Mouse (Mus musculus): ENCODE measurements around the gene Tnr.

Gene Tnr

GRCm38 (mm10) chr1:159632558-159632957, 109.0 kb downstream of the Tnr start:
- no peak for DNase-seq

GRCm38 (mm10) chr1:159639408-159639807, 115.8 kb downstream of the Tnr start:
- no peak for DNase-seq

- no peak for DNase-seq
Observed at GRCm38 (mm10) chr1:159645719-159646118, 122.2 kb downstream of the Tnr start.

- DNase-seq = no peak
Observed at GRCm38 (mm10) chr1:159650486-159650885, 126.9 kb downstream of the Tnr start.

- no peak for DNase-seq
Observed at GRCm38 (mm10) chr1:159655241-159655640, 131.7 kb downstream of the Tnr start.

- no peak for DNase-seq
Observed at GRCm38 (mm10) chr1:159657856-159658542, 134.4 kb downstream of the Tnr start.

- DNase-seq = no peak
Observed at GRCm38 (mm10) chr1:159660620-159661501, 137.3 kb downstream of the Tnr start.

GRCm38 (mm10) chr1:159664496-159664895, 140.9 kb downstream of the Tnr start:
- DNase-seq = no peak

GRCm38 (mm10) chr1:159664945-159665344, 141.4 kb downstream of the Tnr start:
- no peak for DNase-seq

GRCm38 (mm10) chr1:159670629-159671150, 147.1 kb downstream of the Tnr start:
- no peak for DNase-seq

GRCm38 (mm10) chr1:159671181-159671580, 147.6 kb downstream of the Tnr start:
- DNase-seq = no peak

- DNase-seq = no peak
Observed at GRCm38 (mm10) chr1:159674240-159674639, 150.7 kb downstream of the Tnr start.

- no peak for DNase-seq
Observed at GRCm38 (mm10) chr1:159675472-159675871, 151.9 kb downstream of the Tnr start.

- DNase-seq = no peak
Observed at GRCm38 (mm10) chr1:159678221-159678935, 154.8 kb downstream of the Tnr start.

GRCm38 (mm10) chr1:159681252-159681651, 157.7 kb downstream of the Tnr start:
- no peak for DNase-seq

GRCm38 (mm10) chr1:159686476-159687231, 163.1 kb downstream of the Tnr start:
- no peak for DNase-seq

- no peak for DNase-seq
Observed at GRCm38 (mm10) chr1:159696717-159697116, 173.1 kb downstream of the Tnr start.

GRCm38 (mm10) chr1:159702038-159702437, 178.5 kb downstream of the Tnr start:
- peak; percentile 35 for DNase-seq

- no peak for DNase-seq
Observed at GRCm38 (mm10) chr1:159704925-159705324, 181.4 kb downstream of the Tnr start.

- no peak for DNase-seq
Observed at GRCm38 (mm10) chr1:159716301-159716700, 192.7 kb downstream of the Tnr start.

GRCm38 (mm10) chr1:159717016-159717415, 193.4 kb downstream of the Tnr start:
- DNase-seq = no peak

GRCm38 (mm10) chr1:159723733-159724132, 200.2 kb downstream of the Tnr start:
- no peak for DNase-seq
